Mouse (Mus musculus): ENCODE measurements at regions not wholly inside any gene's neighbourhood (a gene's known extent, or its start where the extent isn't known, plus 50 kb on each side); places are given as distances from the start of the nearest gene placed in this dataset.
"Not testable (repeated sequence)": the region's sequence is repeated elsewhere in the genome, so short reads cannot be mapped to it uniquely, and the experiment has no call there.

DNA sequence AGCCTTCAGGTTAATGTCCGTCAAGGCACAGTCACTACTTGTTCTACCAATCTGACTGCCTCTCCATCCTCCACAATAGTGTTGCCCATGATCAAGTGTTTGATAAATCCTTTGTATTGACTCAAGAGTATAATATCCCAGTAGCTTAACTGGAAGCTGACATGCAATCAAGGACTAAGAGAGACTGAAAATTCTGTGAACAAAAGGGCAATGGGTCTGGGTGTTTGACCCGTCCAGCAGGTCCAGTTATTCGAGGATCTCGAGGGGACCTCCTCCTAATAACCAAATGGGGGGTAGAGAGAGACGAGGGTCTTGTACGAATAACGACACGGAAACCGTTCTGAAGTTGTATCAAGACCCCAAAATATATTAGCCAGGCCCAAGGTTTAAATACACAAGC is 66.6 kb downstream of the Dynlt1b start:
- TF ChIP-seq EP300, CTCF (IDR thresholded peaks at IDR 0.05; ENCODE audit: low read depth): not testable (repeated sequence)

Data from liver, postnatal 0 days (tissue).